Mouse (Mus musculus) heart, embryonic 16.5 days (tissue): Measurements from ENCODE around the gene Ryr1. TPM values are rescaled to one million over a fixed set of nuclear protein-coding genes. Genes with fewer than 3 reads are reported as not detected.
"Not testable (repeated sequence)": the region's sequence is repeated elsewhere in the genome, so short reads cannot be mapped to it uniquely, and the experiment has no call there.

Experiments
- ATAC-seq: fragments of 200-750 bp; cut with Nextera tagmentation; replicated peaks from 2 replicates; pipeline ENCODE4 v1.8.0; 2017; ENCODE audit warnings: moderate number of reproducible peaks; ENCODE audit not compliant: insufficient read depth, low FRiP score; ENCODE audit errors: extremely low read depth
- H3K27ac ChIP-seq: fragments of 300-500 bp; sonication (generic); 2 replicates; pipeline ENCODE4 v1.5.1; 2014; ENCODE audit warnings: mild to moderate bottlenecking, low read length, control low read depth, moderate library complexity
- H3K27me3 ChIP-seq: fragments of 300-500 bp; sonication (generic); 2 replicates; pipeline ENCODE4 v1.6.1; 2014; ENCODE audit warnings: low read length, mixed read lengths; ENCODE audit not compliant: control insufficient read depth, insufficient read depth
- H3K36me3 ChIP-seq: fragments of 300-500 bp; sonication (generic); 2 replicates; pipeline ENCODE4 v1.6.1; 2014; ENCODE audit not compliant: control insufficient read depth, insufficient read depth
- H3K4me1 ChIP-seq: fragments of 300-500 bp; sonication (generic); 2 replicates; pipeline ENCODE4 v1.6.1; 2014; ENCODE audit warnings: low read length, mixed read lengths; ENCODE audit not compliant: control insufficient read depth, insufficient read depth
- H3K4me2 ChIP-seq: fragments of 300-500 bp; sonication (generic); 2 replicates; pipeline ENCODE4 v1.6.1; 2014; ENCODE audit warnings: low read depth, mild to moderate bottlenecking, control low read depth, low read length
- H3K4me3 ChIP-seq: fragments of 300-500 bp; sonication (generic); 2 replicates; pipeline ENCODE4 v1.5.1; 2014; ENCODE audit warnings: mild to moderate bottlenecking, control low read depth, low read length
- H3K9ac ChIP-seq: fragments of 300-500 bp; sonication (generic); 2 replicates; pipeline ENCODE4 v1.6.1; 2014; ENCODE audit warnings: low read length, control low read depth
- H3K9me3 ChIP-seq: fragments of 300-500 bp; sonication (generic); replicated peaks from 2 replicates; pipeline ENCODE4 v1.6.1; 2016; ENCODE audit warnings: low read length; ENCODE audit not compliant: control insufficient read depth
- WGBS: fragments of 180-500 bp; shearing (Covaris S2); extraction: QIAGEN DNeasy Blood & Tissue Kit; methylation state at CpG from one replicate; pipeline ENCODE4 v1.1.7; 2014; 5-methylcytosine and 5-hydroxymethylcytosine counted together
- polyA plus RNA-seq: library from polyadenylated mRNA; unstranded; fragments of >200 nt; fragmentation: Nextera tagmentation; extraction: Ambion mirVana; gene quantifications from 2 replicates; pipeline ENCODE4 v1.2.1, GENCODE M21; 2015

Gene Ryr1
- polyA plus RNA-seq, 1 experiment from 2014 or later: 0.22 TPM

- no peak overlapping the region for H3K4me3 ChIP-seq
- H3K9me3 ChIP-seq: no peaks in the 10 kb centered on the region
- no peak overlapping the region for H3K4me2 ChIP-seq
- H3K36me3 ChIP-seq: peaks cover 15% of the 10 kb centered on the region
- H3K9ac ChIP-seq: no peak overlapping the region
- H3K4me1 ChIP-seq: peaks cover 17% of the 10 kb centered on the region
- H3K27me3 ChIP-seq: no peaks in the 10 kb centered on the region
- no peak for ATAC-seq
- WGBS: 73% methylated on average over 1 of the region's 1 CpGs
- H3K27ac ChIP-seq: no peak overlapping the region
Measured at GRCm38 (mm10) chr7:28969271-28969670, 155.7 kb downstream of the Ryr1 start.

GRCm38 (mm10) chr7:28968120-28968519 lies 156.9 kb downstream of the Ryr1 start:
- ATAC-seq, H3K27ac ChIP-seq, H3K9ac ChIP-seq, H3K36me3 ChIP-seq, H3K4me2 ChIP-seq, H3K4me3 ChIP-seq, H3K27me3 ChIP-seq, H3K9me3 ChIP-seq: not testable (repeated sequence)
- 90% methylated on average over 8 of the region's 8 CpGs for whole genome bisulfite sequencing
- H3K4me1 ChIP-seq: peaks cover 17% of the 10 kb centered on the region

- Histone ChIP-seq H3K4me3 (no peak overlapping the region), H3K27me3 (no peaks in the 10 kb centered on the region), H3K9ac (0 out of 2 replicates have a peak overlapping the region, but pooled peaks have one; percentile 4), H3K27ac (no peak overlapping the region), H3K36me3 (0 out of 2 replicates have a peak, but pooled peaks cover 4% of the 10 kb centered on the region), H3K4me1 (peaks cover 12% of the 10 kb centered on the region), H3K9me3 (no peaks in the 10 kb centered on the region), H3K4me2 (no peak overlapping the region)
- no peak for ATAC-seq
- 59% methylated on average over 4 of the region's 4 CpGs for WGBS
Measured at GRCm38 (mm10) chr7:28966751-28967505, 158.1 kb downstream of the Ryr1 start.

- no peak overlapping the region for H3K4me2 ChIP-seq
- ATAC-seq: no peak
- peaks cover 5% of the 10 kb centered on the region for H3K4me1 ChIP-seq
- no peak overlapping the region for H3K9ac ChIP-seq
- WGBS: 74% methylated on average over 4 of the region's 5 CpGs
- no peaks in the 10 kb centered on the region for H3K27me3 ChIP-seq
- no peaks in the 10 kb centered on the region for H3K9me3 ChIP-seq
- H3K27ac ChIP-seq: no peak overlapping the region
- H3K4me3 ChIP-seq: no peak overlapping the region
- 0 out of 2 replicates have a peak, but pooled peaks cover 4% of the 10 kb centered on the region for H3K36me3 ChIP-seq
Measured at GRCm38 (mm10) chr7:28966181-28966580, 158.8 kb downstream of the Ryr1 start.

GRCm38 (mm10) chr7:28965346-28965840 lies 159.6 kb downstream of the Ryr1 start:
- Histone ChIP-seq H3K4me3 (no peak overlapping the region), H3K27me3 (no peaks in the 10 kb centered on the region), H3K9me3 (no peaks in the 10 kb centered on the region), H3K4me2 (no peak overlapping the region), H3K36me3 (no peaks in the 10 kb centered on the region), H3K9ac (no peak overlapping the region), H3K27ac (no peak overlapping the region), H3K4me1 (peaks cover 7% of the 10 kb centered on the region)
- ATAC-seq: no peak
- 80% methylated on average over 5 of the region's 5 CpGs for WGBS

GRCm38 (mm10) chr7:28963399-28963923 lies 161.5 kb downstream of the Ryr1 start:
- no peaks in the 10 kb centered on the region for H3K36me3 ChIP-seq
- H3K9me3 ChIP-seq: no peaks in the 10 kb centered on the region
- ATAC-seq: no peak
- peaks cover 24% of the 10 kb centered on the region for H3K4me1 ChIP-seq
- no peak overlapping the region for H3K4me2 ChIP-seq
- H3K27ac ChIP-seq: no peak overlapping the region
- H3K27me3 ChIP-seq: no peaks in the 10 kb centered on the region
- H3K9ac ChIP-seq: no peak overlapping the region
- 67% methylated on average over 3 of the region's 3 CpGs for WGBS
- no peak overlapping the region for H3K4me3 ChIP-seq

- no peaks in the 10 kb centered on the region for H3K9me3 ChIP-seq
- peak within 1 kb of the TSS; percentile 98 for H3K4me3 ChIP-seq
- peak; percentile 85 for ATAC-seq
- H3K9ac ChIP-seq: peak within 1 kb of the TSS; percentile 100
- H3K4me1 ChIP-seq: peaks cover 38% of the 10 kb centered on the region
- no peaks in the 10 kb centered on the region for H3K27me3 ChIP-seq
- H3K36me3 ChIP-seq: no peaks in the 10 kb centered on the region
- peak within 1 kb of the TSS; percentile 96 for H3K4me2 ChIP-seq
- WGBS: under 1% methylated on average over 76 of the region's 76 CpGs
- H3K27ac ChIP-seq: peak within 1 kb of the TSS; percentile 95
Measured at GRCm38 (mm10) chr7:28961927-28962670, 162.9 kb downstream of the Ryr1 start, which contains the start of gene Actn4. TSS of gene Actn4 (minus strand) at chr7:28962340.

- no peak; the same call in 1 of the 2 replicates for ATAC-seq
- H3K4me1 ChIP-seq: peaks cover 43% of the 10 kb centered on the region
- WGBS: 0% methylated on average over 7 of the region's 7 CpGs
Measured at GRCm38 (mm10) chr7:28961584-28961926, 163.4 kb downstream of the Ryr1 start.

More at GRCm38 (mm10) chr7:28961584-28961926, 163.4 kb downstream of the Ryr1 start:
- no peaks in the 10 kb centered on the region for H3K36me3 ChIP-seq
- H3K27me3 ChIP-seq: no peaks in the 10 kb centered on the region
- peak overlapping the region; percentile 95 for H3K27ac ChIP-seq
- H3K9me3 ChIP-seq: no peaks in the 10 kb centered on the region
- peak overlapping the region; percentile 96 for H3K4me2 ChIP-seq
- H3K9ac ChIP-seq: peak overlapping the region; percentile 100
- H3K4me3 ChIP-seq: peak overlapping the region; percentile 98
